Mouse (Mus musculus) natural killer cell, adult 2 months (primary cell): ENCODE measurements around the gene Kif26a.

Source experiments
- DNase-seq, 2 experiments: peaks; one replicate each; pipeline ENCODE4 v3.0.0; 2022; ENCODE audit warnings: low spot score in 2 of 2

Gene Kif26a

GRCm38 (mm10) chr12:112164840-112165219, 18.8 kb downstream of the Kif26a start:
- no peak for DNase-seq

- DNase-seq: no peak
Measured at GRCm38 (mm10) chr12:112169240-112169639, 23.2 kb downstream of the Kif26a start.

DNA sequence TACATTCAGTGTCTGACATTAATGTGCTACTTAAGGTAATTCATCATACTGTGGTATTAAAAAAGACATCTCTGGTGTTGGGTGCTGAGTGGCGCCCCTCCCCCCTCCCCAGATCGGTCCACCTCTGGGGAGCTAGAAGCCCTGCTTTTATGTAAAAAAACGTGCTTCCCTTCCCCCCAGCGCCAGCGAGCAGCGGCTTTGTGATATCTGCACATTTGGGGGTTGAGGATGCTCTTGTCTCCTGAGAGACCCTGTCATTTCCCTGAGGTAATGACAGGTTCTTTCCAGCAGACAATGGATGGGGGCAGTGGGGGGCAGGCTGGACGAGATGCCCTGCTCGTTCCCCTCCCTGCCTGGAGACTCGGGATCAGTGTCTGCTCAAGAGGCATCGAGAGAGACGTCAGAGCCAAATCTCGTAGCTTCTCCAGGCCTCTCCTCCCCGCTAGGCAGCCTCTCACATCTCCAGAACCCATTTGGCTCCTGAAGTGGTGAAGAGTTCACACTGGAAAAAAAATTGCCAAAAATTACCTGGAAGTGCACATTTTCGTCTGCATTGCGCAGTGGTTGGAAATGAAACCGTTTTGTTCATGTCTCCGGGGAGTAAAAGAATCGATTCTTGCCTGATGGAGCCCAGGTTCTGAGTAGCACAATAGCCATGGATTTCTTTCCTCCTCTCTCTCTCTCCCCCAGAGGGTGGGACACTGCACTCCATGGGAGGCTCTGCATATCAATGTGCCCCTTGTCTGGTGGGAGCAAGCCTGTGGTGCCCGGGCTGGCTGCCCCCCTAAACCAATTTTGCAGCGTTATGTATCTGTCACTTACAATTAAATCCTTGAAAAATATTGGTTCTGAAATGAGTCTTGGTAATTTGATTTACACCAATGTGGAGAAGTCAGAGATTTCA, 24.9 kb downstream of the Kif26a start:
- DNase-seq: no peak

DNA sequence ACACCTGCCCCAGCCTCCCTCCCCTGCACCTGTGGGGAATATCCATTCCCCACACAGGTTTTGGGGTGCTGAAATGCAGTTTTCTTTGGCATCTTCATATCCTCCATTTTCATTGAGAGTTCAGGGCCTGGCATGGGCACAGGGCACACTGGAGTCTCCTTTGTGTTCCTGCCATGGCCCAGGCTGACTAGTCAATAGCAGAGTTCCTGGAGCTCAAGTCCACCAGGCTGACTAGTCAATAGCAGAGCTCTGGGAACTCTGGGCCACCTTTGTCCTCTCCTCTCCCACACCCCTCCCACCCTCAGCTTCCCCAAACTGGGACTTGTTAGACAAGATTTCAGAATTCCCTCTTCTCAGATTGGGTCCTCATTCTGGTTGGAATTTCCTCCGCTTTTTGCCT, 25.6 kb downstream of the Kif26a start:
- no peak for DNase-seq

DNA sequence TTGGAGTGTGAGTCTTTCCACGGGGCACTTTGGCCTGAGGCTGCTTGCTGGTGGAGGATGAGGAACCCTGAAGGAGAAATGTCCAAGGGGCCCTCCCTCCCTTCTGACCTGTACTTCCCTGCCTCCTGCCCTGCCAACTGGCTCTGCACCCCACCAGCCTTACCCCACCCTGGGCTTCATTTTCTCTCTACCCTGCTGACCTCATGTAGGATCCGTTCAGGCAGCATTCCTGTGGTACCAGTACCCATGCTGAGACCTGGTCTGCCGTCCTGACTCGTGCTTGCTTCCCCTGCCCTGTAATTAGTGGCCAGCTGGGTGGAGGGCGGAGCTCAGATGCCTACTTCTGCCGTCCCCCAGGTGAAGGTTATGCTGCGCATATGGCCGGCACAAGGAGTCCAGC, 26.2 kb downstream of the Kif26a start:
- no peak for DNase-seq

GRCm38 (mm10) chr12:112177679-112178078, 31.7 kb downstream of the Kif26a start:
- DNase-seq: no peak

- DNase-seq: no peak
Measured at GRCm38 (mm10) chr12:112179687-112180086, 33.7 kb downstream of the Kif26a start.

- no peak for DNase-seq
Measured at GRCm38 (mm10) chr12:112181921-112182608, 36.1 kb downstream of the Kif26a start.

DNA sequence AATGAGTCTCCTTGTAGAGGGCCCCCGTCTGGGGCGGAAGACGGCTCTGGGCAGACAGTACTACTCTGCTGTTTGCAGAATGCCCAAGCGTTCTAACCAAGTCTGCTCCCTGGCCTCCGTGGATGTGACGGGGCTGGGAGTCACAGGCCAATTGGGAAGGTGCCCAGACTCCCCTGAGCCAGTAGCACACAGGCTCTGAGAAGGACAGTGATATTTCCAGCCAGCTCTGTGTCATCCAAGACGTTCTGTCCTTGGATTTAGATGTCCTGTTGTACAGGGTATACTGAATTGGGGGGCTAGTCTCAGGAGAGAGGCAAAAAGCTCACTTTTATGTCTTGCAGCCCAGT, 36.6 kb downstream of the Kif26a start:
- no peak for DNase-seq

GRCm38 (mm10) chr12:112183675-112184074, 37.7 kb downstream of the Kif26a start:
- DNase-seq: no peak

DNA sequence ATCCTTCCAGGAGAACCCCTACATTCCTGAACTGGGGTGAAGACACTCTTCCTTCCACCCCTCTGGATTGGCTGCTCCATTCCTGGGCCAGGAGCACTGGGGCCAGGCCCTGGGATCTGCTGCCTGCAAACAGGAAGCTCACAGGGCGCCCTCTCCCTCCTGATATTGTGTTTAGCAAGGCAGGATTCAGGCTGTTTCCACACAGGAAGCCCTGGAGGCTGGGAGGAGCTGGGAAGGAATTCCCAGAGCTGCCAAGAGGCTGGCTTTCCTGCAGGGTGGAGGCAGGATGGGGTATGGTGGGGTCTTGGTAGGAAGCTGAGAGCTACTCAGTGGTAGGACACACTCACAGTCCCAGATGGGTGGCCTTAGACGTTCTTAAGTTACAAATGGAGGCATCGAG, 38.4 kb downstream of the Kif26a start:
- no peak for DNase-seq

GRCm38 (mm10) chr12:112186899-112187298, 40.9 kb downstream of the Kif26a start:
- DNase-seq: no peak

- DNase-seq: no peak
Measured at GRCm38 (mm10) chr12:112191753-112192152, 45.7 kb downstream of the Kif26a start.

DNA sequence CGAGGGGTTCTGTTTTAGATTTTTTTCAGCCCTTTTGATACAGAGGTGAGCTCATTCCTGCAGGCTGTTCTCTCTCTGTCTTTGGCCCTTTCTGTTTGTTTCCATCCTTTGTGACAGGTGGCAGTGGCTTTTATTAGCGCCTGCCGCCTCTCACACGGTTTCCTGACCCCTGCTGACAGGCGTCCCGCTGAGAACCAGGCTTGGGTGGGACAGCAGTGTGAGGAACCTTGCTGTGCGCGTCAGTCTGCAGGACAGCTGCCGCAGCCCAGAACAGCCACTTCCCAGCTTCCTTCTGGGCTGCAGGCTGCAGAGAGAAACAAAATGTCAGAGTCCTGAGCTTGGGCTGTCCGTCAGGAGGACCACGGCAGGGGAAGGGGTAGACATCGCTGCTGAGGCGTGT, 49.0 kb downstream of the Kif26a start:
- DNase-seq: no peak

- no peak for DNase-seq
Measured at GRCm38 (mm10) chr12:112196562-112196961, 50.6 kb downstream of the Kif26a start.

GRCm38 (mm10) chr12:112199363-112199762, 53.4 kb downstream of the Kif26a start:
- no peak for DNase-seq

GRCm38 (mm10) chr12:112200045-112200444, 54.0 kb downstream of the Kif26a start:
- DNase-seq: no peak

DNA sequence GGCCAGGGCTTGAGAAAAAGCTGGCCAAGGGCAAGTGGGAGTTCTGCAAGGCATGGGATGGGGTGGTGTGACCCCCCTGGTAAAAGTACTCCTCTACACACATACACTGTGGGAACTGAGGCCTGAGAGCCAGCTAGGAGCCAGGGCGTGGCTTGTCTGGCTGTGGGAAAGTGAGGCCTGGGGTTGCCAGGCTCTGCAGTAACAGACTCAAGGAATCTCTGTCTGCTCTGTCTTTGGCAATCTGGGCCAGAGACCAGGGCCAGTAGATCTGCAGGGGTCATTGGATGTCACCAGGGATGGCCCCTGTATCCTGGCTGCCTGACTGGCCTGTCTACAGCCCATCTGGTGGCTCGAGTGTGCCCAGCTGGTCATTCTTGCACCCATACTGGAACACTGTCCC, 61.2 kb downstream of the Kif26a start:
- no peak for DNase-seq

DNA sequence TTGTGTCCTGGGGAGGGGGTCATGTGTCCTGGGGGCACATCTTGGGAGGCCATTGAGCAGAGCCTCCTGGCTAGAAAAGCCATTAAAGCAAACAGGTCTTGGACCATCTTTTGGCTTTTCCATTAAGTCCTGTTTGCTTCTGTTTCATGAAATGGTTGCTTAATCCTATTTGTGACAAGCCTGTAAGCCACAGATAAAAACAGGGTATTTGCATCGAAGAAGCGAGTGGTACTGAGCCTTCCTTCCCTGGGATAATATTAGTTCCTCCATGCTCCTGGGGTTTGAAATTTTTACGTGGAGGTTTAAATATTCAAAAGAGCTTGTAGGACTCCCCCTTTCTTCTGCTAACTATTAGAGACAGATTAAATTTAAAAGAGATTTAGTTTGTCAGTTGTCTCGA, 61.7 kb downstream of the Kif26a start:
- DNase-seq: no peak

DNA sequence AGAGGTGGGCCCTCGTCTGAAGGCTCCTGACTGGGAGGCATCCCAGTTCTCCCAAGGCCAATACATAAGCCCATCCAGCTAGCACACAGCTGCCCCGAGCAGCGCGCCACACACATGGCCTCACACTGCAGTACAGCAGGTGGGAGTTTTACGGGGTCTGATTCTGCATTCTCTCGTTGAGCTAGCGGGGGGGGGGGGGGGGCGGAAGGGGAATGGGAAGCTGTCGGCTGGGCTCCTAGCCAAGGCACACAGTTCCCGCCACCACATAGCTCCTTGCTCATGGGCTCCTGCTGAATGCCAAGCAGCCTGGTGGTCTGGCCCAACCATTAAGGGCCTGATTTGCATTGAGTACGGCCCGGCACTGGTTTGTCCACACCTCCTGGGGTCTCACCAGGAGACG, 64.6 kb downstream of the Kif26a start:
- DNase-seq: no peak

DNA sequence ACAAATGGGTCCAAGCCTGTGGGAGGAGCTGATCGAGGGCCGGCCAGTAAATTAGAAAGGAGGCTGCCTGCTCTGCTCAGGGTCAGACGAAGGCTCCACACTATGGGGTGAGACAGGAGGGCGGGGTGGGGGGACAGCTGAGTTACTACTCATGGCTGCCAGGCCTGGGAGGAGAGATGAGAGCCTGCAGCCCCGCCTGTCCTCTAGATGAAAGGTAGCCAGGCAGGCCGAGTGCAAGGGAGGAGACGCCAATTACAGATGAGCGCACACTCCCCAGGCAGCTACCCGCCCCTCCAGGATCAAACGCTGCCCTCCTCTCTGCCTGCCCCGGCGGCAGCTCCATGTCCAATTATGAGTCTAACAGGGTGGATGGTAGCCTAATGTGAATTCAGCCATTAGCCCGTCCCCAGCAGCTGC, 68.4 kb downstream of the Kif26a start:
- DNase-seq: no peak

DNA sequence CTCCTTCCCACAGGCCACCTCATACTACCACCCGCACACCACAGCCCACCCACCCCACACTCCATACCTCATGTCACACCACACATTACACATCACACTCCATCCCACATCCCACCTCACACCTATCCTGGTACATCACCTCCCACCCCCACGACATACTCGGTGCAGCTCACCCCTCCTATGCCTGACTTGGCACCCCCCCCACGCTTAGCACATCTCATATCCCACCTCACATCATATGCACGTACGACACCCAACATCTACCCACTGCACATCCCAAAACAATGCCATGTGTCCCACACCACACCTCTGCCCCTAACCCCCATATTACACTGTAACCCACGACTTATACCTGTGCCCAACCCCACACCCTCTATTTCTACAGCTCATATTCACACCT, 69.5 kb downstream of the Kif26a start:
- DNase-seq: no peak

DNA sequence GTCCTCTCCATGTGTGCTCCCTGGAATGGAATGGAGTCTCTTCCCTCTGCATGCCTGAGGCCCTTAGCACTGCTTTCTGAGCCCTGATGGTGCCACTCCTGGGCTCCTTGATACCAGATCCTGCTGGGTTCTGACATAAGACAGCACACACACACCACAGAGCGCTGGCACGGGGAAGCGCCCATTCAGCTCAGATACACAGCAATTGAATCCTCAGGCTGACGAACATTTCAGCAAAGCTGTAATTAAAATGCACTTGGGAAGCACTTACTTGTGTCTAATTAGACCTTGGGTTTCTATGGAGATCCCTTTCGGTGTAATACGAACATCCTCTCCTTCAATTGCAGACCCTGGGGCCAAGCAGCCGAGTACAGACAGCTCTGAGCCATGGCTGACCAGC, 71.0 kb downstream of the Kif26a start:
- DNase-seq: no peak
